Mouse (Mus musculus) intestine, postnatal 0 days (tissue): ENCODE data around the gene Tmem126b. TPM values are rescaled to one million over a fixed set of nuclear protein-coding genes. Genes with fewer than 3 reads are reported as not detected.

Experiments
- ATAC-seq: fragments of 200-750 bp; cut with Nextera tagmentation; 2 replicates; pipeline ENCODE4 v1.8.0; 2017; ENCODE audit warnings: mild to moderate bottlenecking, moderate TSS enrichment, moderate library complexity
- H3K27ac ChIP-seq: fragments of 300-500 bp; sonication (generic); 2 replicates; pipeline ENCODE4 v1.5.1; 2014; ENCODE audit warnings: mild to moderate bottlenecking, low read depth, low read length, moderate library complexity
- H3K27me3 ChIP-seq: fragments of 300-500 bp; sonication (generic); replicated peaks from 2 replicates; pipeline ENCODE4 v1.6.1; 2014; ENCODE audit warnings: low read length, mixed read lengths; ENCODE audit not compliant: control insufficient read depth, insufficient read depth
- H3K36me3 ChIP-seq: fragments of 300-500 bp; sonication (generic); 2 replicates; pipeline ENCODE4 v1.6.1; 2014; ENCODE audit warnings: mild to moderate bottlenecking, moderate library complexity; ENCODE audit not compliant: control insufficient read depth, insufficient read depth
- H3K4me1 ChIP-seq: fragments of 300-500 bp; sonication (generic); replicated peaks from 2 replicates; pipeline ENCODE4 v1.6.1; 2014; ENCODE audit warnings: antibody characterized with exemption, low read length, mixed read lengths; ENCODE audit not compliant: control insufficient read depth, insufficient read depth
- H3K4me2 ChIP-seq: fragments of 300-500 bp; sonication (generic); replicated peaks from 2 replicates; pipeline ENCODE4 v1.6.1; 2014; ENCODE audit warnings: low read depth, mild to moderate bottlenecking, moderate library complexity
- H3K4me3 ChIP-seq: fragments of 300-500 bp; sonication (generic); 2 replicates; pipeline ENCODE4 v1.5.1; 2014; ENCODE audit warnings: low read depth, low read length
- H3K9ac ChIP-seq: fragments of 300-500 bp; sonication (generic); 2 replicates; pipeline ENCODE4 v1.6.1; 2014; ENCODE audit warnings: mild to moderate bottlenecking, low read depth, low read length
- H3K9me3 ChIP-seq: fragments of 300-500 bp; sonication (generic); 2 replicates; pipeline ENCODE4 v1.6.1; 2016; ENCODE audit warnings: mixed run types; ENCODE audit not compliant: control insufficient read depth
- CTCF ChIP-seq: sonication (generic); IDR thresholded peaks from 2 replicates; pipeline ENCODE4 v1.5.1; 2016; ENCODE audit warnings: low read depth, mild to moderate bottlenecking, control low read depth, antibody characterized with exemption, moderate library complexity
- WGBS: fragments of 180-500 bp; shearing (Covaris S2); extraction: QIAGEN DNeasy Blood & Tissue Kit; methylation state at CpG from one replicate; pipeline ENCODE4 v1.1.7; 2014; 5-methylcytosine and 5-hydroxymethylcytosine counted together
- polyA plus RNA-seq: library from polyadenylated mRNA; unstranded; fragments of >200 nt; fragmentation: Nextera tagmentation; extraction: Ambion mirVana; gene quantifications from 2 replicates; pipeline ENCODE4 v1.2.1, GENCODE M21; 2015

The Tmem126b gene
- polyA plus RNA-seq, 1 experiment from 2014 or later = 32.0 TPM

DNA sequence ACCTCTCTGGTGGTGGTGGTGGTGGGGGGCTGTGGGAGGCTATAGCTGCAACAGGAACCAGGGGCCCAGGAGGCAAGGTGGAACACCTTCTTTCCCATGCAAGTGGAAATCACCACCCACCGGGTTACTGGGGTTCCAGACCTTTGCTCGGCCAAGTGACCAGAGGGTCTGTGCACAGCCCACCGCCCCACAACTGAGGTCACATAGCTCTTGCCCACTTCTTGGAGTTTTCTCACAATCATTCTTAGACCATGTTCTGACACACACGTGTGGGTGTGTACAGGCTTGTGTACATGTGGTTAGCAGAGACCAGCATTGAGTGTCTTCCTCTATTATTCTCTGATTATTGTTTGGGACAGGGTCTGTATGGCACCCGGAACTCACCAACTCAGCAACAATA, 14.4 kb downstream of the Tmem126b start:
- Histone ChIP-seq H3K4me2 (no peak overlapping the region), H3K27me3 (no peaks in the 10 kb centered on the region), H3K9ac (no peak overlapping the region), H3K4me3 (no peak overlapping the region), H3K27ac (no peak overlapping the region), H3K4me1 (no peaks in the 10 kb centered on the region), H3K9me3 (no peaks in the 10 kb centered on the region), H3K36me3 (0 out of 2 replicates have a peak, but pooled peaks cover 2% of the 10 kb centered on the region)
- no peak for TF ChIP-seq CTCF
- ATAC-seq = no peak
- 94% methylated on average over 5 of the region's 5 CpGs for WGBS

- 18% methylated on average over 14 of the region's 14 CpGs for WGBS
- peak overlapping the region; percentile 13 for H3K4me2 ChIP-seq
- H3K9me3 ChIP-seq = no peaks in the 10 kb centered on the region
Observed at GRCm38 (mm10) chr7:90460930-90461329, 14.9 kb downstream of the Tmem126b start.

GRCm38 (mm10) chr7:90460330-90460729, 15.5 kb downstream of the Tmem126b start:
- no peak overlapping the region for H3K4me3 ChIP-seq
- 42% methylated on average over 10 of the region's 10 CpGs for WGBS
- H3K4me1 ChIP-seq = no peaks in the 10 kb centered on the region; the same call in 1 of the 2 replicates
- H3K36me3 ChIP-seq = no peaks in the 10 kb centered on the region
- no peak overlapping the region for H3K9ac ChIP-seq
- ATAC-seq = no peak
- no peak overlapping the region for H3K27ac ChIP-seq
- no peak for TF ChIP-seq CTCF
- no peaks in the 10 kb centered on the region for H3K9me3 ChIP-seq
- H3K4me2 ChIP-seq = peak overlapping the region; percentile 13; the same call in 1 of the 2 replicates
- no peaks in the 10 kb centered on the region for H3K27me3 ChIP-seq

More at GRCm38 (mm10) chr7:90460930-90461329, 14.9 kb downstream of the Tmem126b start:
- Histone ChIP-seq H3K36me3 (no peaks in the 10 kb centered on the region), H3K4me3 (no peak overlapping the region), H3K27ac (no peak overlapping the region), H3K9ac (no peak overlapping the region), H3K4me1 (no peaks in the 10 kb centered on the region; the same call in 1 of the 2 replicates), H3K27me3 (no peaks in the 10 kb centered on the region)
- ATAC-seq = peak; percentile 31; the same call in 1 of the 2 replicates
- TF ChIP-seq CTCF = peak; percentile 70

DNA sequence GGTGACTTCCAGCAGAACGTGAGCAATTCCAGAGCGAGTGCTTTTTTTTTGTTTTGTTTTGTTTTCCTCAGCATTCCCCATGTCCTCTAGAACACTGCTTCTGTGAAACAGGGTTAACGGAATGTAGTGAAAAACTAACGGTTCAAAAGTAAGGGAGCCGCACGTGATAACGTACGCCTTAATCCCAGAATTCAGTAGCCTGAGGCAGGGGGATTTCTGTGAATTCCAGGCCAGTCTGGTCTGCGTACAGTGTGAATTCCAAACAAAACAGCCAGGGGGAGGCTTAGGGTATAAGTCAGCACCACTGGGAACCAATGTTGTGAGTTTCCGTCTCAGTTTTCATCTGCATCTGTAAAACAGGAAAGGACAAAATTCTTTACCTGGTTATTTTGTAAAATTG, 18.3 kb downstream of the Tmem126b start:
- H3K4me2 ChIP-seq = peak overlapping the region; percentile 75
- peak overlapping the region; percentile 73; the same call in 1 of the 2 replicates for H3K27ac ChIP-seq
- H3K4me3 ChIP-seq = peak overlapping the region; percentile 72
- peaks cover 8% of the 10 kb centered on the region for H3K36me3 ChIP-seq
- H3K9me3 ChIP-seq = no peaks in the 10 kb centered on the region
- ATAC-seq = peak; percentile 28
- no peaks in the 10 kb centered on the region; the same call in 1 of the 2 replicates for H3K4me1 ChIP-seq
- peak overlapping the region; percentile 70; the same call in 1 of the 2 replicates for H3K9ac ChIP-seq
- no peaks in the 10 kb centered on the region for H3K27me3 ChIP-seq
- WGBS = 8% methylated on average over 10 of the region's 10 CpGs
- TF ChIP-seq CTCF = peak; percentile 36; the same call in 1 of the 2 replicates

DNA sequence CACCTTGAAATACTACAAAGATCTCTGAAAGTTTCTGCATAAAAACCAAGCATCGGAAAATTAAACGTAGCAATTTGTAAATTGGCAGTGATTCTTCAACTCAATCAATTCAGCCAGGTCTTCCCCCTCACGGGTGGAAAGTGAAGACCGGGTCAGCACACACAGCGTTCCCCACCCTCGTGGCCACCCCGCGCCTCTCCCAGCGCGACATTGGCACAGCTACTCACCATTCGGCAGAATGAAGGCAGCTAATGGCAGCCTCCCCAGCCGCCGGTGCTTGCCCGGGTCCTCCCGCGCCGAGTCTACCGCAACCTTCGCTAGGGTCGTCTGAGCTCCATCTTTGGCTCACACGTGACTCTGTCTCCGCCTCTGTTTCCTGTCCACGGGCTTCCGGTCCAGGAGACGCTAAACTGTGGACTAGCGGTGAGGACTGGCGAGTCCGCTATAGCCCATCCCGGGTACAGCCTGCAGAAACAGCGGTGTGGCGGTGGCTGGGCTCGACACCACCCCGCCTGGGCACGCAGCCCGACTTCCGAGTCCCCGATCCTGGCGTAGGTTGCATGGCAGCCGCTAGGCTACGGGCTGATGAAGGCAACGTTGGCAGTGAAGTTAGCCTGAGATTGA, 18.8 kb downstream of the Tmem126b start, which contains the start of gene Tmem126a:
Gene Tmem126a (minus strand): TSS at position 385 of the 624 bp plus-strand sequence.
- peak; percentile 91 for ATAC-seq
- peak; percentile 63 for TF ChIP-seq CTCF

DNA sequence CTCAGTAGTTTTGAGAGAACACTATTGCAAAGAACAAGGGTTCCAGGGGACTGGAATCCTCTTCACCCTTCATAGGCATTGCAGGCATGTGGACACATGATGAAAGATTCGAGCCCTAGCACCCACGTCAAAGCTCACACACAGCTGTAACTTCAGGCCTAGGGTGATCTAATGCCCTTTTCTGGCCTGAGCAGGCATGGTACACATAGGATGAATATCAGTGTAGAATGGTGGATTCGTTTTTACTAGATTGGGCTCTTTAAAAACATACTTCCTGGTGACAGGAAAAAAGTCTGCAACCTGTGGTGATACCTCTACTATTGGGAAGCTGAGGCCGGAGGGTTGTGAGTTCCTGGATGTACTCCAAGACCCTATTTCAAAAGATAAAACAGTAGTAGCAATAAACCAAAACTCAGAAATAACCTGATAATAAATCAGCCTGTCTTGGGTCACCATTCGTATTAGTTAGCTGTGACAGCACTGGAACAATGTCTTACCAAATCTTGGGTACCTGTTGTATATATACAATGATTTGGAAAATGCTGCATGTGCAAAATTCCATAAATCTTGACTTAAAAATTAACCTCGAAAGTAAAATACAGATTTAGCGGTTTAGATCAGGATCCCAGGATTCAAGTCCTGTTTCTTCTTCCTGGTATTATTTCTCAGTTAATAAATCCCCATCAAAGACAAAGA, 19.5 kb downstream of the Tmem126b start:
- ATAC-seq = 0 out of 2 replicates have a peak, but pooled peaks have one; percentile 5

More for the DNA sequence above, 18.8 kb downstream of the Tmem126b start, which contains the start of gene Tmem126a:
- peak within 1 kb of the TSS; percentile 73 for H3K27ac ChIP-seq
- H3K36me3 ChIP-seq = peaks cover 8% of the 10 kb centered on the region
- peak within 1 kb of the TSS; percentile 72 for H3K4me3 ChIP-seq
- peak within 1 kb of the TSS; percentile 75 for H3K4me2 ChIP-seq
- H3K4me1 ChIP-seq = no peaks in the 10 kb centered on the region; the same call in 1 of the 2 replicates
- no peaks in the 10 kb centered on the region for H3K27me3 ChIP-seq
- no peaks in the 10 kb centered on the region for H3K9me3 ChIP-seq
- under 1% methylated on average over 41 of the region's 41 CpGs for whole genome bisulfite sequencing
- H3K9ac ChIP-seq = peak within 1 kb of the TSS; percentile 70

More for the DNA sequence above, 19.5 kb downstream of the Tmem126b start:
- Histone ChIP-seq H3K27me3 (no peaks in the 10 kb centered on the region), H3K9ac (peak overlapping the region; percentile 70), H3K4me2 (peak overlapping the region; percentile 75), H3K4me1 (no peaks in the 10 kb centered on the region; the same call in 1 of the 2 replicates), H3K4me3 (peak overlapping the region; percentile 72), H3K27ac (peak overlapping the region; percentile 73), H3K36me3 (peaks cover 8% of the 10 kb centered on the region), H3K9me3 (no peaks in the 10 kb centered on the region)
- WGBS = 16% methylated on average over 7 of the region's 7 CpGs
- no peak for TF ChIP-seq CTCF
